Mouse (Mus musculus) heart, adult 11 months (tissue): ENCODE results near the gene Hoxb3.

Experiments
- DNase-seq: peaks from one replicate; pipeline ENCODE4 v3.0.0; 2022

The Hoxb3 gene

DNA sequence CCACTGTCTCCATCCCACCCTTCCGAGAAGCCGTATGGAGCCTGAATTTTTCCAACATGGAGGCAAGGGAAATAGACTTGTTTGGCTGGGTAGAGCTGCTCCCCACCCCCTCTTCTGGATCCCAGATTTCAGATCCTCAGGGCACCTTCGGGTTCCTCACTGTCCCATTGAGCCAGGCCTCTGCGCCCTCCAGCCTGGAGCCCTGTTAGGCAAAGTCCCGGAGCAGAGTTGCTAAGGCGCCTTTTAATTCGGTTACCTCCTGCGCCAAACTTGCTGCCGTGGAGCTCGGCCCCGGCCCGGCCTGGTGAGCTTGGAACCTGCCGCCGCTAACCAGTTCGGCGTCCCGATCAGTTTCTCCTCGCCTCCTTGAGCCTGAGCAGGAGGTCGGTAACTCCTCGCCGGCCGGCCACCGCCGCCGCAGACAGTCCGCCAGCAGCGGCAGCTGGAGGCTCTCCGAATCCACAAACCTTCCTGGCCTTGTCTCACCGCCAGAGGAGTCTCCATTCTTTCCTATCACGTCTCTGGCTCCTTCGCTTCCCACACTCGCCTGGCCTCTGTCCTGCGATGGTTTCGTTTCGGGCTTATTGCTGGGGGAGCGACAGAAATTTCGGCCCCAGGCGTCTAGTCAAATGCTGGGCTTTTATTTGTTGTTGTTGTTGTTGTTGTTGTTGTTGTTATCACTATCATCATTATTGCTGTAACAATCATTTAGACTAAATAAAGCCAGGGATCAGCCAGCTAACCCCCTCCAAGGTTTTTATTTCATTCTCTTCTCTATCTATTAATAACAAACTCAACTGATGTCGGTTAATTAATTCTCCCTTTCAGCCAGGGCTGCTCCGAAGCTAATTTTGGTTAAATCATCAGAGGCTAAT is 18.8 kb downstream of the Hoxb3 start:
- peak; percentile 93 for DNase-seq

- DNase-seq = no peak
Measured at GRCm38 (mm10) chr11:96342576-96342930, 19.4 kb downstream of the Hoxb3 start.

- no peak for DNase-seq
Measured at GRCm38 (mm10) chr11:96343206-96343745, 20.1 kb downstream of the Hoxb3 start.

- peak; percentile 90 for DNase-seq
Measured at GRCm38 (mm10) chr11:96344061-96344877, 21.1 kb downstream of the Hoxb3 start.

DNA sequence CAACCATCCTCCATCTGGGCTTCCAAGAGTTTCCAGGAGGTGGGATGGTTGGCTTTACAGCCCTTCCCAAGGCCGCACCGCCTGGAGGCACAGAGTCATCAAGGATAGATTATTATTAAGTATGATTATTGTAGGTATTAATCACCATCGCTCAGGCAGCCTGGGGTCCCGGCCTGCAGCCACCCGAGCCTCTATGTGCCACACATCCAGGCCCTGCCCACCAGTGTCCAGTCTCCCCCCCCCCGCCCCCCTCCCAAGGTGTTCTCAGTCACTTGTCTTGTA is 21.7 kb downstream of the Hoxb3 start:
- DNase-seq = no peak

DNA sequence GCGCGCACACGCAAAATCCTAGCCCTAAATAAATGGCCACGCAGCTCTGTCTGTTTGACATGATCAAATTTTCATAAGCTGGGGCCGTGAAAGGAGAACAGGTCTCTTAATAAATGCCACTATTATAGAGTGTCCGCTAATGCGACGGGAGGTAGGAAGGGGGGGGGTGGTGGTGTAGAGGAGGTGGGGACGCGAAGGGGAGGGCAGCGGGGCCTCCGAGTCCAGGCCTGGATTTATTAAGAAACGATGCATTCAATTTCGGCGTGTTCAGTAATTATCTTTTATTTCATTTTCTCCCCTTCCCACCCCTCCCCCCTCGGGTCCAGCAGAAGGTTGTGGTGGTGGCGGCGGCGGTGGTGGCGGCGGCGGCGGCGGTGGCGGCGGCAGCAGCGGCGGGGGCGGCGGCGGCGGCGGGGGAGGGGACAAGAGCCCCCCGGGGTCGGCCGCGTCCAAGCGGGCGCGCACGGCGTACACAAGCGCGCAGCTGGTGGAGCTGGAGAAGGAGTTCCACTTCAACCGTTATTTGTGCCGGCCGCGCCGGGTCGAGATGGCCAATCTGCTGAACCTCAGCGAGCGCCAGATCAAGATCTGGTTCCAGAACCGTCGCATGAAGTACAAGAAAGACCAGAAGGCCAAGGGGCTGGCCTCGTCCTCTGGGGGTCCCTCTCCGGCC is 22.2 kb downstream of the Hoxb3 start:
- peak; percentile 89 for DNase-seq

DNA sequence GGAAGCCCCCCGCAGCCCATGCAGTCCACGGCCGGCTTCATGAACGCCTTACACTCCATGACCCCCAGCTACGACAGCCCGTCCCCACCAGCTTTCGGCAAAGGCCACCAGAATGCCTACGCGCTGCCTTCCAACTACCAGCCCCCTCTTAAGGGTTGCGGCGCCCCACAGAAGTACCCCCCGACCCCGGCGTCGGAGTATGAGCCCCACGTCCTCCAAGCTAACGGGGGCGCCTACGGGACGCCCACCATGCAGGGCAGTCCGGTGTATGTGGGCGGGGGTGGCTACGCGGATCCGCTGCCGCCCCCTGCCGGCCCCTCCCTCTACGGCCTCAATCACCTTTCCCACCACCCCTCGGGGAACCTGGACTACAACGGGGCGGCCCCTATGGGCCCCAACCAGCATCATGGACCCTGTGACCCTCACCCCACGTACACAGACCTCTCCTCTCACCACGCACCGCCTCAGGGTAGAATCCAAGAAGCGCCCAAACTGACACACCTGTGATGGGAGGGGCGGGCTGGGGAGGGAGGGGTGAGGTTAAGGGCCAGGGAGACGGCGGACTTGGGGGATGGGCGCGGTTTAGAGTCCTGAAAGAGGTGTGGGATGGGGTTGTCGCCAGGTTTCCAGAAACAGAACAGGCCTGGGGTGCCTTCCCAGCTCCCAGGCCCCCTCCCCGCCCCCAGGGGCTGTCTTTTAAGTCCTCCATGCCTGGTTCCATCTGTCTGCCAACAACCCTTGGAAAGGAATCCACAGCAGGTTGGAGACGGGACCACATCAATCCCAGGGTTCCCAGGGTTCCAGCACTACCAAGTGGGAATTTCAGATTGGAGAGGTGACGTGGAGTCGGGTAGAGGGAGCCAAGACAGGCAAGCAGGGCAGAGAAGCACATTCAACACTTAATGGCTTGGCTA is 23.0 kb downstream of the Hoxb3 start:
- DNase-seq = peak; percentile 87

GRCm38 (mm10) chr11:96346916-96347520 is 23.9 kb downstream of the Hoxb3 start:
- DNase-seq = no peak

DNA sequence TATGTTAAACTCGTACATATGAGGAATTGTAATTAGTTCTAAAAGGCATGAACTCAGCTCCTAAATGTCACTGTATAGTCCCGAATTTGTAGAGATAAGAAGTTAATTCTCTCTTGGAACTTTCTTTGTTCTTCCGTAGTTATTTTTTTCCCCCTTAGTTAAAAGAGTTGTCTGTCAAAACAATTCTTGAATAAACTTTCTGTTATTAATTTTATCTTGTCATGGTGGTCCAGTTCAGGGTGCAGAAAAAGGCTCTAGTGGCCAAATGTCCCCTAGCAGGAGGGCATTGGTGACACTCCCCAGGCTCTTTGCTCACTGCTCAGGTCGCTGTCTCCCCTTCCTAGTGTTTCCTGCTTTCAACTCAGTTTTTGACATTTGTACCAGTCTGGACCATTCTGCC is 24.6 kb downstream of the Hoxb3 start:
- DNase-seq = no peak

DNA sequence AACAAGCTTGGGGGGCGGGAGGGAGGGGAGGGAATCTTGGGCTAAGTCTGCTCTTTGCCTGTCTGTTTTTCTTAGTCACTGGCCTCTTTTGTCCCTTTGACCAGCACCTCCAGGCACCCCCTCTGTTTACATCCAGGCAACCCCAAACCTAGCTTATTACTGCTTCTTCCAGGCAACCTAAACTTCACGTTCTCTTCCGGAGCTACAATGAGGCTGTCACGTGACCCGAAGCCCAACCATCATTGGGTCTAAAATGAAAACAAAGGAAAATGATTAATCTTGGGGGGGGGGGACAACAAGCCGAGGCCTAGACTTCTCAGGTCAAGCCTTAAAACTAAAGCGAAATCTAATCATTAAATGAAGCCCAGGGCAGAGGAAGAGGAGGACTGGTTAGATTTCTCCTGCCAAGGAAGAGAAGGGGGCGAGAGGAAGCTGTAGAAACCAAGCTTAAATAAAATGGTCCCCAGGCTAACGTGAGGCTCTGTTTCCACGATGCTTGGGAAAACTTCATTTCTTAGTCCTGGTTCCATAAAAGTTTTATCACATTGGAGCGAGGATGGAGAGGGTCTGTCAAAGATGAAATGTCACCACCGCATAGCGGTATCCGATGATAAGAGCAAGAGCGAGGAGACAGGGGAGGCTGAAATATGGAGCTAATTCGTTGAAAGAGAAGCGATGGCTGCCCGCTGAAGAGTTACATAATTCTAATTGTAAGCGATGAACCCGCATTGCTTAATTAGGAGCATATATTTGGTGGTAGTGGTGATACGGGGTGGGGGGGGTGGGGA is 25.2 kb downstream of the Hoxb3 start:
- no peak for DNase-seq

DNA sequence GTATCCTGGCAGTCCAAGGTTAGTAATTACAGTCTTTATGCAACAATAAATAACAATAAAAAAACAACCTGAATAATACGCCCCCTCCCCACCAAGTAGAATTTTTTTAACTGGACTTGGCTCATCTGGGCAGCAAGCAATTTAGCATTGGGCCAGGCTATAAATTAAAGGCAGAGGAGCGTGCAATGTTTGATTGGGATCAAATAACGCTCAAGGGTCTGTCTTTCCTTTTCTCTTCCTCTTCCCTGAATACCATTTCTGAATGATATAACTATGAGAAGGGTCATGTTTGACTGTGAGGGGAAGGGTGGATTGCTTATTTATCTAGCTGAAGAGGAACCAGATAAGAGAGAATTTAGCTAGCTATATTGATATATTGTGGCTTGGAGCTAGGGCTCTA is 25.9 kb downstream of the Hoxb3 start:
- DNase-seq = no peak

- DNase-seq = peak; percentile 77
Measured at GRCm38 (mm10) chr11:96349491-96350340, 26.6 kb downstream of the Hoxb3 start.

GRCm38 (mm10) chr11:96350341-96350624 is 27.2 kb downstream of the Hoxb3 start, which contains the start of gene Hoxb2:
Gene Hoxb2, plus strand, starts transcription at chr11:96350525.
- DNase-seq = no peak

- no peak for DNase-seq
Measured at GRCm38 (mm10) chr11:96350791-96351190, 27.7 kb downstream of the Hoxb3 start.

DNA sequence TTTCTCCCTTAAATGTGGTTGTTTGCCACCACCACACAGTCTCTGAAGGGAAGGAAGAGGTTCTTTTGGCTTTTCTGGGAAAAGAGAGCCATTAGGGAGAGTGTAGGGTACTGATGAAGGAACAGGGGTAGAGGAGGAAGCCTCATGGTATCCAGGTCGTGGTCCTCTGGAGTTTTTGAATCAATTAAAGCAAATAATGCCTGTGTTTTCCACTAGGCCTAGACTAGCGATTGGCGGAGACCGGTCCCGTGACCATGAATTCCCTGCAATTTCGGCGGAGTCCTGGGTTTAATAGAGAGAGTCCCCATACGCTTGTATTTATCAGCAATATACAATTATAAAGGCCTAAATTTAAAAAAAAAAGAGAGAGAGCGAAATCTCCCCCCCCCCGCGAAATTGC is 28.2 kb downstream of the Hoxb3 start:
- peak; percentile 95 for DNase-seq

DNA sequence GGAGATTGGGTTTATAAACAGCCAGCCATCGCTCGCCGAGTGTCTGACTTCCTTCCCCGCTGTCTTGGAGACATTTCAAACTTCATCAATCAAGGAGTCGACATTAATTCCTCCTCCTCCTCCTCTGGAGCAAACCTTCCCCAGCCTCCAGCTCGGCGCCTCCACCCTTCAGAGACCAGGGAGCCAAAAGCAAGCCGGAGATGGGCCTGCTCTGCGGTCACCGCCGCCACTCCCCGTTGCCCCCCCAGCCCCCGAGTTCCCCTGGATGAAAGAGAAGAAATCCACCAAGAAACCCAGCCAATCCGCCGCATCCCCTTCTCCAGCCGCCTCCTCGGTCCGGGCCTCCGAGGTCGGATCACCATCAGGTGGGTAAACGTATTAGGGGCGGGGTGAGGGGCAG is 28.7 kb downstream of the Hoxb3 start:
- DNase-seq = peak; percentile 89

- DNase-seq = peak; percentile 93
Measured at GRCm38 (mm10) chr11:96352691-96353521, 29.8 kb downstream of the Hoxb3 start.

GRCm38 (mm10) chr11:96353522-96353841 is 30.4 kb downstream of the Hoxb3 start:
- DNase-seq = no peak

DNA sequence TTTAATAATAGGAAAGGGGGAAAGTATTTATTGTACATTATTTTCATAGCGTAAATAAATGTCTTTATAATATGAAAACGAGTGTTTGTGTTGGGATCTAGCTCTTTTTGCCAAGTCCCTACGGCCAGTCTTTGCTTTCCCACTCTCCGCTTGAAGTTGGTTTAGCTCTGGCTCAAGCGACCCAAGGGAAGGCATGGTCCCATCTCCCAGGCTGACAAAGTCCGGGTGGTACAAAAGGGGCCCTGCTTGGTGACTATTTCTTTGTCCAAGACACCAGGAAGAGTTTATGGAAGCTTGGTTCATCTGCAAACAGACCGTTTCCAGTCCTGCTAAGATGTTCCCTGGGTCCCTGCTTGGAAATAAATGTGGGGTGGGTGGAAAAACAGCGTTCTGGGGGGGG is 30.8 kb downstream of the Hoxb3 start:
- DNase-seq = peak; percentile 37
